Mouse (Mus musculus): ENCODE measurements around the gene Cln6.
"Not testable (repeated sequence)": the region's sequence is repeated elsewhere in the genome, so short reads cannot be mapped to it uniquely, and the experiment has no call there.

Gene Cln6

GRCm38 (mm10) chr9:62828662-62829086 is 9.9 kb upstream of the Cln6 start:
- DNase-seq (ENCODE audit: low read depth in 1 of 2, low spot score in 2 of 2), result peak; percentile 94

GRCm38 (mm10) chr9:62829877-62830276 is 8.7 kb upstream of the Cln6 start:
- no peak for DNase-seq (ENCODE audit: low read depth in 1 of 2, low spot score in 2 of 2)

- no peak for DNase-seq (ENCODE audit: low read depth in 1 of 2, low spot score in 2 of 2)
Measured at GRCm38 (mm10) chr9:62834906-62835305, 3.7 kb upstream of the Cln6 start.

- no peak for DNase-seq (ENCODE audit: low read depth in 1 of 2, low spot score in 2 of 2)
Measured at GRCm38 (mm10) chr9:62835705-62836446, 2.7 kb upstream of the Cln6 start.

GRCm38 (mm10) chr9:62837611-62838010 is 974 bp upstream of the Cln6 start:
- DNase-seq (ENCODE audit: low read depth in 1 of 2, low spot score in 2 of 2), result no peak

GRCm38 (mm10) chr9:62838146-62838505 is 459 bp upstream of the Cln6 start:
- DNase-seq (ENCODE audit: low read depth in 1 of 2, low spot score in 2 of 2), result no peak

GRCm38 (mm10) chr9:62839172-62839770 is 686 bp downstream of the Cln6 start:
- DNase-seq (ENCODE audit: low read depth in 1 of 2, low spot score in 2 of 2), result no peak

- no peak for DNase-seq (ENCODE audit: low read depth in 1 of 2, low spot score in 2 of 2)
Measured at GRCm38 (mm10) chr9:62843356-62844024, 4.9 kb downstream of the Cln6 start.

- DNase-seq (ENCODE audit: low read depth in 1 of 2, low spot score in 2 of 2), result no peak
Measured at GRCm38 (mm10) chr9:62844461-62844860, 5.9 kb downstream of the Cln6 start.

- peak; percentile 42 to 74 for DNase-seq (ENCODE audit: low read depth in 1 of 2, low spot score in 2 of 2)
Measured at GRCm38 (mm10) chr9:62847694-62848093, 9.1 kb downstream of the Cln6 start.

GRCm38 (mm10) chr9:62848641-62849040 is 10.1 kb downstream of the Cln6 start:
- no peak for DNase-seq (ENCODE audit: low read depth in 1 of 2, low spot score in 2 of 2)

- no peak for DNase-seq (ENCODE audit: low read depth in 1 of 2, low spot score in 2 of 2)
Measured at GRCm38 (mm10) chr9:62851571-62851970, 13.0 kb downstream of the Cln6 start.

- DNase-seq (ENCODE audit: low read depth in 1 of 2, low spot score in 2 of 2), result no peak
Measured at GRCm38 (mm10) chr9:62854483-62854882, 15.9 kb downstream of the Cln6 start.

GRCm38 (mm10) chr9:62857216-62857615 is 18.6 kb downstream of the Cln6 start:
- DNase-seq (ENCODE audit: low read depth in 1 of 2, low spot score in 2 of 2), result no peak

GRCm38 (mm10) chr9:62857719-62858261 is 19.2 kb downstream of the Cln6 start, which contains the start of gene Calml4:
Gene Calml4, plus strand, starts transcription at chr9:62858080.
- DNase-seq (ENCODE audit: low read depth in 1 of 2, low spot score in 2 of 2), result no peak

- no peak for DNase-seq (ENCODE audit: low read depth in 1 of 2, low spot score in 2 of 2)
Measured at GRCm38 (mm10) chr9:62858266-62859019, 19.9 kb downstream of the Cln6 start.

GRCm38 (mm10) chr9:62860102-62860501 is 21.5 kb downstream of the Cln6 start:
- not testable (repeated sequence) for DNase-seq (ENCODE audit: low read depth in 1 of 2, low spot score in 2 of 2)

GRCm38 (mm10) chr9:62860866-62861265 is 22.3 kb downstream of the Cln6 start:
- DNase-seq (ENCODE audit: low read depth in 1 of 2, low spot score in 2 of 2), result no peak

- not testable (repeated sequence) for DNase-seq (ENCODE audit: low read depth in 1 of 2, low spot score in 2 of 2)
Measured at GRCm38 (mm10) chr9:62869236-62869635, 30.7 kb downstream of the Cln6 start.

GRCm38 (mm10) chr9:62870728-62871127 is 32.1 kb downstream of the Cln6 start:
- DNase-seq (ENCODE audit: low read depth in 1 of 2, low spot score in 2 of 2), result no peak

GRCm38 (mm10) chr9:62876966-62877616 is 38.5 kb downstream of the Cln6 start:
- DNase-seq (ENCODE audit: low read depth in 1 of 2, low spot score in 2 of 2), result no peak

Data from monocyte, adult 2 months (primary cell).